Mouse (Mus musculus): ENCODE data around the gene Sec14l5. TPM values are rescaled to one million over a fixed set of nuclear protein-coding genes. Genes with fewer than 3 reads are reported as not detected.

The Sec14l5 gene
- polyA plus RNA-seq, 1 experiment: 0.06 TPM

DNA sequence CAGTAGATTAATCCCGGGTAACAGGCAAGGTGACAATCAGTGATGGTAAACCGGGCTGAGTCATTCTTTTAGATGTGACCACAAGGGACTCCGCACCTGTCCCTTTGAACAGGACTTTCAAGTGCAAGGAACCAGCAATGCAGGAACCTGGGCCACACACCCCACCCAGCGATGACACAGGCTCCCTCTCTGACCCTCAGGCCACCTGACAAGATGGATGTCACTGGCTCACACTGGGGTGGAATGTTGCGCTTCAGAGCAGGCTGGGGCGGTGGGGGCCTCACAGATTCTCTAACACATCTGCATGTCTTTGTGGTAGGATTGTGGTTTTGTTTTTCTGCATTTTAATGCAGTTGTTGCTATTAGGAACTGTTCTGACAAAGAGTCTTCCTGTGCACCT, 23.4 kb upstream of the Sec14l5 start:
- Histone ChIP-seq H3K27me3 (ENCODE audit: control insufficient read depth, insufficient read depth, low read length) (no peaks in the 10 kb centered on the region), H3K4me3 (ENCODE audit: control insufficient read depth, low read depth, low read length) (no peak overlapping the region)
- TF ChIP-seq CTCF (IDR thresholded peaks at IDR 0.05; ENCODE audit: control insufficient read depth, insufficient read depth, insufficient replicate concordance, low read depth, low read length): no peak
- TF ChIP-seq POLR2A (IDR thresholded peaks at IDR 0.05; ENCODE audit: control insufficient read depth, low read depth, low read length): no peak

GRCm38 (mm10) chr16:5130196-5130595, 16.7 kb upstream of the Sec14l5 start:
- Histone ChIP-seq H3K4me1 (ENCODE audit: control insufficient read depth, insufficient read depth, low read length) (peaks cover 7% of the 10 kb centered on the region), H3K27ac (ENCODE audit: control insufficient read depth, insufficient read depth, low read depth, low read length) (no peak overlapping the region), H3K27me3 (ENCODE audit: control insufficient read depth, insufficient read depth, low read length) (no peaks in the 10 kb centered on the region), H3K4me3 (ENCODE audit: control insufficient read depth, low read depth, low read length) (no peak overlapping the region), H3K36me3 (ENCODE audit: control insufficient read depth, insufficient read depth, low read length) (no peaks in the 10 kb centered on the region)
- TF ChIP-seq POLR2A (IDR thresholded peaks at IDR 0.05; ENCODE audit: control insufficient read depth, low read depth, low read length) (no peak), CTCF (IDR thresholded peaks at IDR 0.05; ENCODE audit: control insufficient read depth, insufficient read depth, insufficient replicate concordance, low read depth, low read length) (no peak)

More for the DNA sequence above, 23.4 kb upstream of the Sec14l5 start:
- Histone ChIP-seq H3K27ac (ENCODE audit: control insufficient read depth, insufficient read depth, low read depth, low read length) (no peak overlapping the region), H3K4me1 (ENCODE audit: control insufficient read depth, insufficient read depth, low read length) (no peaks in the 10 kb centered on the region), H3K36me3 (ENCODE audit: control insufficient read depth, insufficient read depth, low read length) (no peaks in the 10 kb centered on the region)

DNA sequence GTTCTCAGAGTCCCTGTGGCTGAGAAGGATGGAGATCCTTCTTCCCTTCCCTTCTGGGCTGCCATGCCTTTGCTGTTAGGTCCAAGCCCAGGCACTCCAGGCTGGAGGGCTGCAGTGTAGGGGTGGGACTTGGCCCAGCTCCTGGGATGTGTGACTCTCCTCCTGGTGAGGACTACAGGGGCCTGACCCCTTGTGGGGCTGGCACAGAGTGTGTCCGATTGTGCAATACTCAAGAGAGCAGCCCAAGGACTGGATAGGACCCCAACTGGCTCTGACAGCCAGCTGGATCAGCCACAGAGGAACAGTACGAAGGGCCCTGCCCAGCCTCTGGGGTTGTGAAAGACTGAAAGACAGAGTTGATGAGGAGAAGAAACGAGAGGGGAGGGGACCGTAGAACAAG, 16.1 kb upstream of the Sec14l5 start:
- Histone ChIP-seq H3K36me3 (ENCODE audit: control insufficient read depth, insufficient read depth, low read length) (no peaks in the 10 kb centered on the region), H3K4me1 (ENCODE audit: control insufficient read depth, insufficient read depth, low read length) (peaks cover 7% of the 10 kb centered on the region), H3K27ac (ENCODE audit: control insufficient read depth, insufficient read depth, low read depth, low read length) (no peak overlapping the region), H3K4me3 (ENCODE audit: control insufficient read depth, low read depth, low read length) (no peak overlapping the region), H3K27me3 (ENCODE audit: control insufficient read depth, insufficient read depth, low read length) (no peaks in the 10 kb centered on the region)
- TF ChIP-seq POLR2A (IDR thresholded peaks at IDR 0.05; ENCODE audit: control insufficient read depth, low read depth, low read length): no peak
- no peak for TF ChIP-seq CTCF (IDR thresholded peaks at IDR 0.05; ENCODE audit: control insufficient read depth, insufficient read depth, insufficient replicate concordance, low read depth, low read length)

GRCm38 (mm10) chr16:5131251-5131922, 15.5 kb upstream of the Sec14l5 start:
- no peaks in the 10 kb centered on the region for H3K27me3 ChIP-seq (ENCODE audit: control insufficient read depth, insufficient read depth, low read length)
- TF ChIP-seq CTCF (IDR thresholded peaks at IDR 0.05; ENCODE audit: control insufficient read depth, insufficient read depth, insufficient replicate concordance, low read depth, low read length) (no peak), POLR2A (IDR thresholded peaks at IDR 0.05; ENCODE audit: control insufficient read depth, low read depth, low read length) (no peak)
- no peak overlapping the region for H3K27ac ChIP-seq (ENCODE audit: control insufficient read depth, insufficient read depth, low read depth, low read length)
- H3K4me3 ChIP-seq (ENCODE audit: control insufficient read depth, low read depth, low read length): no peak overlapping the region; the same call in 1 of the 2 replicates
- no peaks in the 10 kb centered on the region for H3K36me3 ChIP-seq (ENCODE audit: control insufficient read depth, insufficient read depth, low read length)
- peaks cover 7% of the 10 kb centered on the region for H3K4me1 ChIP-seq (ENCODE audit: control insufficient read depth, insufficient read depth, low read length)

DNA sequence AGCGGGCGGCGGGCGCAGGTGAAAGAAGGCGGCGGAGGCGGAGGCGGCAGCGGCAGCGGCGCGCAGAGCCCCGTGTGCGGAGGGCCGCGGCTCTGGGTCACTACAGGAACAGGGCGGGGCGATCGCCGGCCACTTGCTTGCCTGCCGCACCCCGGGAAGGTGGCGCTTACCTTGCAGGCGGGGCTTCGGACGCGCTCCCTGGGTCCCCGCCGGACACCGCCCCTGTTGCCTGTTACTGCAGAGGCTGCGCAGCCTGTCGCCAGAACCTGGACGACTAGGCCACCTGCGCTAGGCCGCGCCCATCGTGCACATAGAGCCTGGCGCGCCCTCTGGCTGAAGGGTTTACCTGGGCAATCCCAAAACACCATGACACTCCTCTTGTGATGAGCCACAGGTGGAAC, 14.5 kb upstream of the Sec14l5 start, which contains the start of gene Ppl:
Gene Ppl, minus strand, starts transcription at position 21 of the 401 bp plus-strand sequence.
- peaks cover 7% of the 10 kb centered on the region for H3K4me1 ChIP-seq (ENCODE audit: control insufficient read depth, insufficient read depth, low read length)
- no peak within 1 kb of the TSS for H3K27ac ChIP-seq (ENCODE audit: control insufficient read depth, insufficient read depth, low read depth, low read length)
- peak within 1 kb of the TSS; percentile 63 for H3K4me3 ChIP-seq (ENCODE audit: control insufficient read depth, low read depth, low read length)
- H3K27me3 ChIP-seq (ENCODE audit: control insufficient read depth, insufficient read depth, low read length): no peaks in the 10 kb centered on the region
- no peaks in the 10 kb centered on the region for H3K36me3 ChIP-seq (ENCODE audit: control insufficient read depth, insufficient read depth, low read length)
- no peak for TF ChIP-seq CTCF (IDR thresholded peaks at IDR 0.05; ENCODE audit: control insufficient read depth, insufficient read depth, insufficient replicate concordance, low read depth, low read length)
- no peak for TF ChIP-seq POLR2A (IDR thresholded peaks at IDR 0.05; ENCODE audit: control insufficient read depth, low read depth, low read length)

GRCm38 (mm10) chr16:5134623-5135330, 12.1 kb upstream of the Sec14l5 start:
- TF ChIP-seq CTCF (IDR thresholded peaks at IDR 0.05; ENCODE audit: control insufficient read depth, insufficient read depth, insufficient replicate concordance, low read depth, low read length) (no peak), POLR2A (IDR thresholded peaks at IDR 0.05; ENCODE audit: control insufficient read depth, low read depth, low read length) (no peak)
- Histone ChIP-seq H3K36me3 (ENCODE audit: control insufficient read depth, insufficient read depth, low read length) (no peaks in the 10 kb centered on the region), H3K4me1 (ENCODE audit: control insufficient read depth, insufficient read depth, low read length) (peaks cover 7% of the 10 kb centered on the region), H3K4me3 (ENCODE audit: control insufficient read depth, low read depth, low read length) (no peak overlapping the region), H3K27ac (ENCODE audit: control insufficient read depth, insufficient read depth, low read depth, low read length) (no peak overlapping the region), H3K27me3 (ENCODE audit: control insufficient read depth, insufficient read depth, low read length) (no peaks in the 10 kb centered on the region)

- Histone ChIP-seq H3K36me3 (ENCODE audit: control insufficient read depth, insufficient read depth, low read length) (no peaks in the 10 kb centered on the region), H3K4me3 (ENCODE audit: control insufficient read depth, low read depth, low read length) (no peak overlapping the region), H3K4me1 (ENCODE audit: control insufficient read depth, insufficient read depth, low read length) (peaks cover 7% of the 10 kb centered on the region), H3K27ac (ENCODE audit: control insufficient read depth, insufficient read depth, low read depth, low read length) (no peak overlapping the region), H3K27me3 (ENCODE audit: control insufficient read depth, insufficient read depth, low read length) (no peaks in the 10 kb centered on the region)
- TF ChIP-seq CTCF (IDR thresholded peaks at IDR 0.05; ENCODE audit: control insufficient read depth, insufficient read depth, insufficient replicate concordance, low read depth, low read length): no peak
- no peak for TF ChIP-seq POLR2A (IDR thresholded peaks at IDR 0.05; ENCODE audit: control insufficient read depth, low read depth, low read length)
Observed at GRCm38 (mm10) chr16:5135551-5136261, 11.2 kb upstream of the Sec14l5 start.
